Mouse (Mus musculus) frontal cortex, postnatal 14 days (tissue): Measurements from ENCODE around the gene H2al1h.
"Not testable (repeated sequence)": the region's sequence is repeated elsewhere in the genome, so short reads cannot be mapped to it uniquely, and the experiment has no call there.

Experiments
- DNase-seq, 2 experiments: peaks; one replicate each; pipeline ENCODE4 v3.0.0; 2022; ENCODE audit warnings: low spot score in 2 of 2

H2al1h gene

GRCm38 (mm10) chrX:11321192-11321591 is at the start of gene H2al1h:
H2al1h (plus strand) TSS chrX:11321492.
- not testable (repeated sequence) for DNase-seq

- DNase-seq = no peak
Observed at GRCm38 (mm10) chrX:11273190-11273589, 48.1 kb upstream of the H2al1h start.

- DNase-seq = no peak
Observed at GRCm38 (mm10) chrX:11277083-11277482, 44.2 kb upstream of the H2al1h start.

- DNase-seq = no peak
Observed at GRCm38 (mm10) chrX:11280741-11281140, 40.6 kb upstream of the H2al1h start.

- no peak for DNase-seq
Observed at GRCm38 (mm10) chrX:11288306-11288882, 32.9 kb upstream of the H2al1h start.

- no peak for DNase-seq
Observed at GRCm38 (mm10) chrX:11289244-11289643, 32.0 kb upstream of the H2al1h start.

GRCm38 (mm10) chrX:11298957-11299356 is 22.3 kb upstream of the H2al1h start, which contains the start of gene H2al1a:
H2al1a (plus strand) TSS chrX:11299257.
- not testable (repeated sequence) for DNase-seq

GRCm38 (mm10) chrX:11302132-11302531 is 19.2 kb upstream of the H2al1h start, which contains the start of gene H2al1b:
H2al1b (plus strand) TSS chrX:11302432.
- not testable (repeated sequence) for DNase-seq

GRCm38 (mm10) chrX:11305355-11305754 is 15.9 kb upstream of the H2al1h start, which contains the start of gene H2al1c:
H2al1c (plus strand) TSS chrX:11305655.
- not testable (repeated sequence) for DNase-seq

- DNase-seq = not testable (repeated sequence)
Observed at GRCm38 (mm10) chrX:11308524-11308923, 12.8 kb upstream of the H2al1h start, which contains the start of gene H2al1d. H2al1d (plus strand) TSS chrX:11308824.

GRCm38 (mm10) chrX:11311634-11312033 is 9.7 kb upstream of the H2al1h start, which contains the start of gene H2al1e:
H2al1e (plus strand) TSS chrX:11311934.
- not testable (repeated sequence) for DNase-seq

GRCm38 (mm10) chrX:11314858-11315257 is 6.4 kb upstream of the H2al1h start, which contains the start of gene H2al1f:
H2al1f (plus strand) TSS chrX:11315158.
- not testable (repeated sequence) for DNase-seq

GRCm38 (mm10) chrX:11317956-11318355 is 3.3 kb upstream of the H2al1h start, which contains the start of gene H2al1g:
H2al1g (plus strand) TSS chrX:11318256.
- DNase-seq = not testable (repeated sequence)

- not testable (repeated sequence) for DNase-seq
Observed at GRCm38 (mm10) chrX:11324359-11324758, 3.1 kb downstream of the H2al1h start, which contains the start of gene H2al1i. H2al1i (plus strand) TSS chrX:11324659.

GRCm38 (mm10) chrX:11327522-11327921 is 6.2 kb downstream of the H2al1h start, which contains the start of gene H2al1j:
H2al1j (plus strand) TSS chrX:11327822.
- DNase-seq = not testable (repeated sequence)

- peak in 1 of 2 experiments; percentile 3 for DNase-seq
Observed at GRCm38 (mm10) chrX:11345762-11346161, 24.5 kb downstream of the H2al1h start.

- no peak for DNase-seq
Observed at GRCm38 (mm10) chrX:11346756-11347155, 25.5 kb downstream of the H2al1h start.

- DNase-seq = no peak
Observed at GRCm38 (mm10) chrX:11360823-11361222, 39.5 kb downstream of the H2al1h start.

- no peak for DNase-seq
Observed at GRCm38 (mm10) chrX:11361261-11361660, 40.0 kb downstream of the H2al1h start.

GRCm38 (mm10) chrX:11363890-11364289 is 42.6 kb downstream of the H2al1h start:
- no peak for DNase-seq

- DNase-seq = no peak
Observed at GRCm38 (mm10) chrX:11365151-11365550, 43.9 kb downstream of the H2al1h start.
